Mouse (Mus musculus) CH12.LX (cell line): ENCODE data around the gene Pdyn. TPM values are rescaled to one million over a fixed set of nuclear protein-coding genes. Genes with fewer than 3 reads are reported as not detected.

Source experiments
- DNase-seq: peaks from one replicate; pipeline ENCODE4 v3.0.0-alpha.2; 2013; ENCODE audit errors: extremely low read depth
- H3K27ac ChIP-seq: 2 replicates; pipeline ENCODE4 v1.5.1; 2012; ENCODE audit warnings: low read depth, mild to moderate bottlenecking, control low read depth, moderate library complexity; ENCODE audit not compliant: insufficient read depth
- H3K27me3 ChIP-seq: replicated peaks from 2 replicates; pipeline ENCODE3; 2012; ENCODE audit warnings: inconsistent platforms
- H3K36me3 ChIP-seq, 2 experiments: replicated peaks in 1 of 2; 2 replicates each; pipeline versions ENCODE3 to v1.6.1; 2012; ENCODE audit warnings: inconsistent platforms in 1 of 2, low read length in 1 of 2, mild to moderate bottlenecking in 1 of 2, mixed read lengths in 1 of 2, moderate library complexity in 1 of 2; ENCODE audit not compliant: control insufficient read depth in 1 of 2, insufficient read depth in 1 of 2
- H3K4me1 ChIP-seq, 2 experiments: 2 replicates each; pipeline ENCODE4 v1.6.1; 2012; ENCODE audit warnings: inconsistent platforms in 1 of 2, moderate library complexity in 1 of 2; ENCODE audit not compliant: insufficient read depth in 2 of 2, control insufficient read depth in 1 of 2
- H3K4me2 ChIP-seq: 2 replicates; pipeline ENCODE4 v1.6.1; 2012; ENCODE audit warnings: low read depth, mild to moderate bottlenecking, control low read depth; ENCODE audit not compliant: poor library complexity, insufficient read depth, severe bottlenecking
- H3K4me3 ChIP-seq, 3 experiments: fragments of 150-350 bp in 1 of 3; sonication (generic) in 1 of 3; replicated peaks in 1 of 3; 2 replicates each; pipeline versions ENCODE3 to v1.5.1; 2011 to 2012; ENCODE audit warnings: low read depth in 2 of 3, low read length in 2 of 3, mild to moderate bottlenecking in 2 of 3, moderate library complexity in 2 of 3, control low read depth in 1 of 3, improper control_type of control experiment in 1 of 3, inconsistent platforms in 1 of 3, mixed read lengths in 1 of 3; ENCODE audit not compliant: poor library complexity in 1 of 3
- H3K79me2 ChIP-seq: replicated peaks from 2 replicates; pipeline ENCODE4 v1.6.1; 2012; ENCODE audit warnings: mild to moderate bottlenecking, moderate library complexity; ENCODE audit not compliant: control insufficient read depth, poor library complexity, insufficient read depth, severe bottlenecking; ENCODE audit errors: extremely low read depth
- H3K9ac ChIP-seq: 2 replicates; pipeline ENCODE4 v1.6.1; 2012; ENCODE audit warnings: low read depth, mild to moderate bottlenecking, control low read depth, moderate library complexity; ENCODE audit not compliant: insufficient read depth
- H3K9me3 ChIP-seq: replicated peaks from 2 replicates; pipeline ENCODE3; 2012; ENCODE audit warnings: low read length, inconsistent platforms, mixed read lengths
- CHD2 ChIP-seq: IDR thresholded peaks from 2 replicates; pipeline ENCODE4 v1.6.1; 2011; ENCODE audit warnings: low read length, improper control_type of control experiment
- CTCF ChIP-seq, 2 experiments: IDR thresholded peaks in 1 of 2; conservative IDR thresholded peaks in 1 of 2; 2 replicates each; pipeline ENCODE4 v1.5.1; 2011 to 2012; ENCODE audit warnings: low read depth in 2 of 2, low read length in 2 of 2, improper control_type of control experiment in 1 of 2, inconsistent platforms in 1 of 2, mild to moderate bottlenecking in 1 of 2, moderate library complexity in 1 of 2
- E2F4 ChIP-seq: IDR thresholded peaks from 2 replicates; pipeline ENCODE4 v1.6.1; 2011; ENCODE audit warnings: low read depth, low read length, improper control_type of control experiment; ENCODE audit not compliant: insufficient replicate concordance
- EP300 ChIP-seq: IDR thresholded peaks from 2 replicates; pipeline ENCODE4 v1.6.1; 2011; ENCODE audit warnings: low read length, improper control_type of control experiment
- GABPA ChIP-seq: IDR thresholded peaks from 2 replicates; pipeline ENCODE4 v1.6.1; 2012; ENCODE audit warnings: low read depth, low read length, improper control_type of control experiment, inconsistent platforms; ENCODE audit not compliant: insufficient replicate concordance
- JUN ChIP-seq: IDR thresholded peaks from 2 replicates; pipeline ENCODE4 v1.6.1; 2011; ENCODE audit warnings: low read depth, mild to moderate bottlenecking, low read length, improper control_type of control experiment, moderate library complexity; ENCODE audit not compliant: insufficient read depth
- MAFK ChIP-seq: IDR thresholded peaks from 2 replicates; pipeline ENCODE4 v1.6.1; 2011; ENCODE audit warnings: low read length, improper control_type of control experiment; ENCODE audit not compliant: insufficient replicate concordance
- MAX ChIP-seq: IDR thresholded peaks from 2 replicates; pipeline ENCODE4 v1.6.1; 2011; ENCODE audit warnings: low read length, improper control_type of control experiment
- MEF2A ChIP-seq: IDR thresholded peaks from 2 replicates; pipeline ENCODE4 v1.6.1; 2014; ENCODE audit warnings: low read depth, mild to moderate bottlenecking, inconsistent platforms, low read length, improper control_type of control experiment, borderline replicate concordance
- MXI1 ChIP-seq: IDR thresholded peaks from 2 replicates; pipeline ENCODE4 v1.6.1; 2011; ENCODE audit warnings: mild to moderate bottlenecking, low read depth, low read length, improper control_type of control experiment
- PAX5 ChIP-seq: IDR thresholded peaks from 2 replicates; pipeline ENCODE4 v1.6.1; 2012; ENCODE audit warnings: low read length, inconsistent platforms, mixed read lengths
- RAD21 ChIP-seq: IDR thresholded peaks from 2 replicates; pipeline ENCODE4 v1.6.1; 2011; ENCODE audit warnings: low read depth, mild to moderate bottlenecking, low read length, improper control_type of control experiment, moderate library complexity
- SMC3 ChIP-seq: IDR thresholded peaks from 2 replicates; pipeline ENCODE4 v1.6.1; 2011; ENCODE audit warnings: low read depth, low read length, improper control_type of control experiment
- TBP ChIP-seq: conservative IDR thresholded peaks from 2 replicates; pipeline ENCODE4 v1.6.1; 2011; ENCODE audit warnings: low read depth, low read length, improper control_type of control experiment
- USF2 ChIP-seq: conservative IDR thresholded peaks from 2 replicates; pipeline ENCODE4 v1.6.1; 2011; ENCODE audit warnings: low read depth, low read length, improper control_type of control experiment
- ZMIZ1 ChIP-seq: IDR thresholded peaks from 2 replicates; pipeline ENCODE4 v1.6.1; 2012; ENCODE audit warnings: low read depth, mild to moderate bottlenecking, inconsistent platforms, low read length, improper control_type of control experiment
- dilution Hi-C: fragments of 300-500 bp; cut with MboI; formaldehyde crosslinking; loops from 2 replicates; pipeline ENCODE4 v1.14.3; 2020; ENCODE audit warnings: low sequenced_read_pairs; ENCODE audit not compliant: extremely low pct_unique_long_range_greater_than_20kb, extremely low pct_ligation_motif_present
- in situ Hi-C: fragments of 300-500 bp; cut with MboI; formaldehyde crosslinking; loops from 3 replicates; pipeline ENCODE4 v1.14.3; 2019; ENCODE audit warnings: low sequenced_read_pairs, low pct_ligation_motif_present, low pct_unique_long_range_greater_than_20kb, mixed read lengths
- polyA plus RNA-seq: library from polyadenylated mRNA; unstranded; fragments of >175 nt; gene quantifications from 2 replicates; pipeline ENCODE4 v1.2.1, GENCODE M21; 2012; ENCODE audit warnings: low read depth; ENCODE audit not compliant: insufficient read length
- total RNA-seq, 2 experiments: library from RNA; depleted of rRNA; stranded (reverse); fragments of 300-350 nt in 1 of 2; fragments of >200 nt in 1 of 2; gene quantifications; 2 replicates each; pipeline ENCODE4 v1.2.3; 2012 to 2014

Gene Pdyn
- total and polyA plus RNA-seq, 3 experiments, result not detected

GRCm38 (mm10) chr2:129713026-129713544 is 13.4 kb upstream of the Pdyn start:
- TF ChIP-seq MXI1 (no peak), MAFK (no peak), JUN (no peak), SMC3 (no peak), ZMIZ1 (no peak), GABPA (no peak), MAX (no peak), CHD2 (no peak)
- Histone ChIP-seq H3K4me1 (no peaks in the 10 kb centered on the region), H3K36me3 (no peaks in the 10 kb centered on the region), H3K79me2 (no peaks in the 10 kb centered on the region), H3K9ac (no peak overlapping the region), H3K4me2 (no peak overlapping the region), H3K27ac (no peak overlapping the region), H3K27me3 (peaks cover 88% of the 10 kb centered on the region), H3K4me3 (no peak overlapping the region), H3K9me3 (no peaks in the 10 kb centered on the region)
- in situ Hi-C loops, result no loop called here
- dilution Hi-C loops, result no loop called here
- no peak for DNase-seq

GRCm38 (mm10) chr2:129696059-129696458 is 3.6 kb downstream of the Pdyn start:
- TF ChIP-seq ZMIZ1 (no peak), SMC3 (peak; percentile 24; the same call in 1 of the 2 replicates), RAD21 (peak; percentile 36), MAFK (no peak), CTCF (conservative IDR thresholded peaks at IDR 0.05 in 1 of 2, IDR thresholded peaks at IDR 0.05 in 1 of 2; ENCODE audit: low read depth in 2 of 2, low read length in 2 of 2) (peak; percentile 77 to 86), MEF2A (no peak), EP300 (no peak), MAX (0 out of 2 replicates have a peak, but pooled peaks have one; percentile 16), E2F4 (no peak)
- DNase-seq, result peak; percentile 61
- H3K27me3 ChIP-seq, result peaks cover 79% of the 10 kb centered on the region
- no peak overlapping the region for H3K4me3 ChIP-seq
- no peaks in the 10 kb centered on the region for H3K9me3 ChIP-seq
- no peak overlapping the region for H3K27ac ChIP-seq
- dilution Hi-C loops (no loop called here), in situ Hi-C loops (loop anchor here (25.0 kb wide), 1 partner anchor 516 kb away; no protein-coding TSS in a partner anchor)
- H3K9ac ChIP-seq, result no peak overlapping the region
- no peaks in the 10 kb centered on the region for H3K4me1 ChIP-seq
- H3K36me3 ChIP-seq, result no peaks in the 10 kb centered on the region
- no peaks in the 10 kb centered on the region for H3K79me2 ChIP-seq
- H3K4me2 ChIP-seq, result no peak overlapping the region

- no peaks in the 10 kb centered on the region for H3K79me2 ChIP-seq
- H3K27ac ChIP-seq, result no peak overlapping the region
- no peak for TF ChIP-seq MEF2A
- no peak for TF ChIP-seq PAX5
- TF ChIP-seq GABPA, result no peak
- TF ChIP-seq USF2, result no peak
- no peak for TF ChIP-seq TBP
- H3K9ac ChIP-seq, result no peak overlapping the region
- dilution Hi-C loops (no loop called here), in situ Hi-C loops (loop anchor here (25.0 kb wide), 1 partner anchor 518 kb away; no protein-coding TSS in a partner anchor)
- H3K4me3 ChIP-seq, result no peak overlapping the region
- H3K4me1 ChIP-seq, result no peaks in the 10 kb centered on the region
- DNase-seq, result no peak
- no peaks in the 10 kb centered on the region for H3K9me3 ChIP-seq
- H3K4me2 ChIP-seq, result no peak overlapping the region
- peaks cover 67% of the 10 kb centered on the region for H3K27me3 ChIP-seq
- no peaks in the 10 kb centered on the region for H3K36me3 ChIP-seq
These were observed 5.3 kb downstream of the Pdyn start for GRCm38 (mm10) chr2:129694303-129694702.
